ENCODE assay signal across 12 mouse cellular contexts in genomic region chr4:87035701-87036100, GRCm38 (mm10).
DNase-seq lines count a peak whose midpoint lies in the region.
"Had no signal": no experiment of that assay in that cellular context is flagged by ENCODE, and none has a peak within 500 bp of the region (broad histone marks: within the 10 kb centered on the region; RNA-seq: fewer than 3 reads in every experiment).

No protein-coding gene starts in this region.

- peak; percentile 65 for DNase-seq in layer of hippocampus, adult 9-11 months
- DNase-seq in layer of hippocampus, adult 18-20 months (ENCODE audit: low spot score in 2 of 2) = no peak
- peak; percentile 70 to 93 for DNase-seq in frontal cortex, postnatal 36 days (ENCODE audit: low spot score in 2 of 2)
- DNase-seq in left cerebral cortex, postnatal 36 days (ENCODE audit: low spot score in 2 of 2) = peak; percentile 76 to 82
- peak; percentile 96 for DNase-seq in telencephalon, adult 2 months (ENCODE audit: low read depth, low spot score)
- DNase-seq in ovary, postnatal 10 days (ENCODE audit: low spot score) = no peak
- no peak for DNase-seq in kidney, postnatal 36 days
- DNase-seq: cerebellum, adult 18-20 months; cerebellum, postnatal 25 days; gastrocnemius, postnatal 10 days; kidney, adult 18-20 months; lung, postnatal 36 days had no signal

- intact Hi-C loops in left cerebral cortex, postnatal 36 days (cut with DNase I) = loop anchor here (5.0 kb wide), 1 partner anchor 192 kb away; no protein-coding TSS in a partner anchor

Comparison
In these comparisons a context has a peak if more than half of its experiments do, and no peak if none do; other contexts are left out.
1. DNase-seq: peak in layer of hippocampus, adult 9-11 months (single experiment), frontal cortex, postnatal 36 days (2 of 2), left cerebral cortex, postnatal 36 days (2 of 2) and telencephalon, adult 2 months (single experiment); none in layer of hippocampus, adult 18-20 months (0 of 2), ovary, postnatal 10 days (single experiment) and kidney, postnatal 36 days (0 of 2).